Mouse (Mus musculus) thymus, adult 2 months (tissue): Measurements from ENCODE around the gene Aim2.

Source experiments
- CTCF ChIP-seq: fragments of 200-500 bp; IDR thresholded peaks from 2 replicates; pipeline ENCODE4 v1.5.1; 2012; ENCODE audit warnings: mild to moderate bottlenecking, control low read depth, low read length, moderate library complexity, borderline replicate concordance; ENCODE audit not compliant: control insufficient read depth, poor library complexity, insufficient read depth; ENCODE audit errors: extremely low read depth
- POLR2A ChIP-seq: fragments of 200-500 bp; IDR thresholded peaks from 2 replicates; pipeline ENCODE4 v1.6.1; 2012; ENCODE audit warnings: mild to moderate bottlenecking, low read length, control low read depth, moderate library complexity; ENCODE audit not compliant: control insufficient read depth, poor library complexity, insufficient read depth; ENCODE audit errors: extremely low read depth

- TF ChIP-seq CTCF (no peak), POLR2A (no peak)
Measured at GRCm38 (mm10) chr1:173432411-173432810, 81.7 kb downstream of the Aim2 start.
